Mouse (Mus musculus) cerebellum, postnatal 10 days (tissue): ENCODE measurements at regions not wholly inside any gene's neighbourhood (a gene's known extent, or its start where the extent isn't known, plus 50 kb on each side); places are given as distances from the start of the nearest gene placed in this dataset.

ENCODE experiments used
- DNase-seq, 2 experiments: peaks; one replicate each; pipeline ENCODE4 v3.0.0; 2021; ENCODE audit warnings: mixed read lengths in 2 of 2

- peak; percentile 37 to 44 for DNase-seq
Observed at GRCm38 (mm10) chr9:118326656-118327055, 151.4 kb upstream of the Eomes start.

- DNase-seq, result no peak
Observed at GRCm38 (mm10) chr9:118327904-118328303, 150.1 kb upstream of the Eomes start.

- peak; percentile 21 to 36 for DNase-seq
Observed at GRCm38 (mm10) chr9:118341401-118341800, 136.6 kb upstream of the Eomes start.

GRCm38 (mm10) chr9:118354911-118355310, 123.1 kb upstream of the Eomes start:
- DNase-seq, result no peak

- DNase-seq, result no peak
Observed at GRCm38 (mm10) chr9:118357406-118357805, 120.6 kb upstream of the Eomes start.

- DNase-seq, result no peak
Observed at GRCm38 (mm10) chr9:118363929-118364328, 114.1 kb upstream of the Eomes start.

- no peak for DNase-seq
Observed at GRCm38 (mm10) chr9:118365431-118365830, 112.6 kb upstream of the Eomes start.

GRCm38 (mm10) chr9:118367314-118367713, 110.7 kb upstream of the Eomes start:
- no peak for DNase-seq

- DNase-seq, result peak in 1 of 2 experiments; percentile 16
Observed at GRCm38 (mm10) chr9:118370581-118370980, 107.4 kb upstream of the Eomes start.

GRCm38 (mm10) chr9:118374680-118375079, 103.3 kb upstream of the Eomes start:
- DNase-seq, result no peak

GRCm38 (mm10) chr9:118379055-118379454, 99.0 kb upstream of the Eomes start:
- DNase-seq, result peak in 1 of 2 experiments; percentile 8

GRCm38 (mm10) chr9:118382532-118382931, 95.5 kb upstream of the Eomes start:
- no peak for DNase-seq

GRCm38 (mm10) chr9:118384610-118385009, 93.4 kb upstream of the Eomes start:
- DNase-seq, result no peak

- DNase-seq, result no peak
Observed at GRCm38 (mm10) chr9:118387631-118388030, 90.4 kb upstream of the Eomes start.

- DNase-seq, result peak in 1 of 2 experiments; percentile 15
Observed at GRCm38 (mm10) chr9:118389481-118390334, 88.3 kb upstream of the Eomes start.

GRCm38 (mm10) chr9:118390679-118391078, 87.3 kb upstream of the Eomes start:
- no peak for DNase-seq

- no peak for DNase-seq
Observed at GRCm38 (mm10) chr9:118391715-118392114, 86.3 kb upstream of the Eomes start.

- no peak for DNase-seq
Observed at GRCm38 (mm10) chr9:118392796-118393195, 85.2 kb upstream of the Eomes start.

GRCm38 (mm10) chr9:118393567-118393966, 84.4 kb upstream of the Eomes start:
- DNase-seq, result no peak

GRCm38 (mm10) chr9:118396425-118397053, 81.5 kb upstream of the Eomes start:
- no peak for DNase-seq

- no peak for DNase-seq
Observed at GRCm38 (mm10) chr9:118400520-118400919, 77.5 kb upstream of the Eomes start.

GRCm38 (mm10) chr9:118401170-118401569, 76.8 kb upstream of the Eomes start:
- DNase-seq, result no peak

- DNase-seq, result no peak
Observed at GRCm38 (mm10) chr9:118404867-118405266, 73.1 kb upstream of the Eomes start.

- DNase-seq, result no peak
Observed at GRCm38 (mm10) chr9:118405926-118406518, 72.0 kb upstream of the Eomes start.
